Mouse (Mus musculus) olfactory bulb, adult 2 months (tissue): ENCODE data around the gene Trim21.

Source experiments
- CTCF ChIP-seq: fragments of 200-500 bp; IDR thresholded peaks from 2 replicates; pipeline ENCODE4 v1.5.1; 2012; ENCODE audit warnings: low read depth, mild to moderate bottlenecking, low read length, moderate library complexity; ENCODE audit not compliant: insufficient read depth
- POLR2A ChIP-seq: fragments of 200-500 bp; IDR thresholded peaks from 2 replicates; pipeline ENCODE4 v1.6.1; 2012; ENCODE audit warnings: mild to moderate bottlenecking, low read depth, low read length, moderate library complexity; ENCODE audit not compliant: insufficient read depth

DNA sequence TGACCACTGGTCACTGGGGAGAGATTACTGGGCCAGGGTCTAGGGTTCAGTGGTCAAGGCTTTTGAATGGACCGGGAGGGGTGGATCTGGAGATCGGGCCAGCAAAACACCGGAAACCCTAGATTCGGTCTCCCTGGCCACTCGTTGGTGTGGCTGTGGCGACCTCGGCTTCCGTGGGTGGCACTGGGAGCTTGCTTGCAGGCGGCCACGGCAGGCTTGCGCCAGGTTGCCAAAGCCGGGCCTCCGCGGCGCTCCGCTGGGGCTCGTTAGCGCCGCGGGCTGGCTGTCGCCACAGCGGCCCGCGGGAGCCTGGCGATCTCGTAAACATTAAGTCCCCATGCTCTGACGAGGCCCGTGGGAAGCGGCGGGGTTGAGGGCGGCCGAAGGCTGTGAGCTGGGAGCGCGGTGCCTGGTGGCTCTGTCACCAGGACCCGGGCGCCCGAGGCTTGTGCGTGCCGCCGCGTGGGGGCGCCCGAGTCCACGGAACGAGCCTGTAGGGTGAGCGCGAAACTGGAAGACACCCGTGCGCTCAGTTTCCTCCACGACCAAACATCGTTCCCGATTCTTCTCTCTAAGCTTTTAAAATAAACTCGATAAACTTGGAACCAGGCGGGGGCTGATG, 52.4 kb downstream of the Trim21 start:
- TF ChIP-seq POLR2A (no peak), CTCF (peak; percentile 85; the same call in 1 of the 2 replicates)
